Mouse (Mus musculus): ENCODE data around the gene Duxbl2. TPM values are rescaled to one million over a fixed set of nuclear protein-coding genes. Genes with fewer than 3 reads are reported as not detected.
"Not testable (repeated sequence)": the region's sequence is repeated elsewhere in the genome, so short reads cannot be mapped to it uniquely, and the experiment has no call there.

The Duxbl2 gene
- total RNA-seq (2022): under 1 TPM in 3 of 4 experiments, not detected in 1; 0.23 to 0.61 (median 0.50) TPM

- not testable (repeated sequence) for DNase-seq (ENCODE audit: low spot score in 2 of 2)
These were observed at the start of gene Duxbl2 for GRCm38 (mm10) chr14:26118150-26118549. Duxbl2 (plus strand) TSS chr14:26118349.

DNA sequence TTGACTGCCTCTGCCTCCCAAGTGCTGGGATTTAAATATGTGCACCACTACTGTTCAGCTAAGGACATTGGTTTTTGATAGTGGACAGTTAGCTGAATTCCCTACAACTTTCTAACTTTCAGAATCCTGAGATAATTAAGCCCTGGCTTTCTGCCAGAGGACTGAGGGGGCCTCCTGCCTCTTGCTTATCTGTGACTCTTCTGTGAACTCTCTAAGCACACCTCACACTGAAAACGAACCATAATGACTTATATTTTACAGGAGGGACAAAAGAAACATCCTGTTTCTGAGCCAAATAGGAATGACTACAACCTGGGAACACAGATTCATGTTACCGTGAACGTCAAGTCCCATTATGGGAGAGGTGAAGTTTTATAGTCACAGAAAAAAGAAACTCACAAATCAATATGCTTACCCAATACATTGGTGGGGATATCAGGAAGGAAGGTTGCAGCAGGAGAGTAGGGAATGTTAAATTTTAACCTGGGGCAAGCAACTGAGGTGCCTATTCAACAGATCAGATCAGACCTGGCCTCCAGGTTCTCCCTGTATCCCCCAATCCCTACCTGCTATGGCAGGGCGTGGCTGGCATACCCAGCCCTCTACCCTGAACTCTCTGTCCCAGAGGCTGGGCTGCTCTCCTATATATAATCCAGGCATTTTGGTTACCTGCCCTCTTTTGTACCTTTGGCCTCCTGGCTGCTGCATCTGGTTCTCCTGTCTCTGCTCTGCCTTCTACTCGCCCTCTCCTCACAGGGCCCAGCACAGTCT, 41.3 kb upstream of the Duxbl2 start:
- not testable (repeated sequence) for DNase-seq (ENCODE audit: low spot score in 2 of 2)

GRCm38 (mm10) chr14:26081216-26081615, 36.9 kb upstream of the Duxbl2 start, which contains the start of gene Cphx2:
Cphx2 (plus strand) TSS chr14:26081516.
- DNase-seq (ENCODE audit: low spot score in 2 of 2): not testable (repeated sequence)

DNA sequence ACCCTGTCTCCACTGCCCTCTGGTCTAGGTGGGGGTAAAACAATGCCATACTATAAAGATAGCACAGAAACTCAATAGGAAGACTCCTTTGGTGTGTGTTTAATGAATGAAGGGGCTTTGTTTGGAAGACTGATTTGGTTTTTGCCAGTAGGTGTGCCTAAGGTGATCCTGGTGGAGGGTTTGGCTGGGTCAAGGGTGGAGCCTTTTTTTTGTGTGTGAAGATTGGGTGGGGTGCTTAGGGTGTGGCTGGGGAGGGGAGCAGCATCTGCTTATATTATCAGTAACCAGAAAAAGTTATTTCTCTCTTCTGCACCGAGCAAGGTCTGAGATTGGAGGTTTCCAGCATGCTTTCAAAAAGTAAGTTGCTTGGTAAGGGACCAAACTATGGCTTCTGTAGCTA, 36.2 kb upstream of the Duxbl2 start, which contains the start of gene Cphx3:
TSS of gene Cphx3 (plus strand) at position 301 of the 400 bp plus-strand sequence.
- not testable (repeated sequence) for DNase-seq (ENCODE audit: low spot score in 2 of 2)

- not testable (repeated sequence) for DNase-seq (ENCODE audit: low spot score in 2 of 2)
These were observed 20.5 kb upstream of the Duxbl2 start for GRCm38 (mm10) chr14:26097622-26098021.

DNA sequence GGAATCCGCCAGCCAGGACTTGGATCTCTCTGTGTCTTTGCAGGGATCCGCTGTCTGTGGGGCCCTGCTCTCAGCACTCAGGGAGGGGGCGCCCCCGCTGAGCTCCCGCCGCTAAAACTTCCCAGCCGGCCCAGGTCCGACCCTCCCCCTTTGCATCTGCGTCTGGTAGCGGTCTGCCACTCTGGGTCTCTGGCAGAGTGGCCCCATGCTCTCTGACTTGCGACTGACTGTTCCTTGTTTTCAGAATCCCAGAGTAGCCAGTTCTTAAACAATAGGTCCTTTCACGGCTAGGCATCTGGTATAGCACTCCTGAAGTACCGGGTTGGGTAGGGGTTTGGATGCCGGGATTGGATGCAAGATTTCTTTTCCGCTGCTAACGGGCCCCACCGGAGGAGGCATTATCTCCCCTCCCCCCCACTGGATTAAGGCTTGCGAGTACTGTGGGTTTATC, 426 bp downstream of the Duxbl2 start:
- DNase-seq (ENCODE audit: low spot score in 2 of 2): not testable (repeated sequence)

GRCm38 (mm10) chr14:26119095-26119494, 946 bp downstream of the Duxbl2 start:
- not testable (repeated sequence) for DNase-seq (ENCODE audit: low spot score in 2 of 2)

- not testable (repeated sequence) for DNase-seq (ENCODE audit: low spot score in 2 of 2)
These were observed 28.9 kb downstream of the Duxbl2 start for GRCm38 (mm10) chr14:26147095-26147494.

GRCm38 (mm10) chr14:26156032-26156431, 37.9 kb downstream of the Duxbl2 start:
- DNase-seq (ENCODE audit: low spot score in 2 of 2): not testable (repeated sequence)

- not testable (repeated sequence) for DNase-seq (ENCODE audit: low spot score in 2 of 2)
These were observed 43.0 kb downstream of the Duxbl2 start for GRCm38 (mm10) chr14:26161156-26161555.

DNA sequence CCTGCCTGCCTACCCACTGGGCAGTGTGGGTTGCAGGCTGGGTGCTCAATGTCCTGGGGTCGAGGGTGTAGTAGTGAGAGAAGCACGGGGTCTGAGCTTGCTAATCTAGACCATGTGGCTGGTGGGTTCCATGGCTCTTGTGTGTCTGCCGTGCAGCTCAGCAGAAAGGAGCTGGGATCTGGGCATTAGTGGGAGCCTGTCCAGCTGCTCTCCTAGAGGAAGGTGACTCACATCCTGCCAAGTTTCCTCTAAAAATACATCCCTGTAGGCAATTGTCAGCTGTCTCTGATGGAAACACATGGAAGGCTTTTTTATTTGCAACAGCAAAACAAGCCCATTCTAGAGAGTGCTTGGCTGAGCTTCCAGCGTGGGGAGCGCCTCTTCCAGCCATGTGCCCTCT, 44.3 kb downstream of the Duxbl2 start:
- DNase-seq (ENCODE audit: low spot score in 2 of 2): not testable (repeated sequence)

DNA sequence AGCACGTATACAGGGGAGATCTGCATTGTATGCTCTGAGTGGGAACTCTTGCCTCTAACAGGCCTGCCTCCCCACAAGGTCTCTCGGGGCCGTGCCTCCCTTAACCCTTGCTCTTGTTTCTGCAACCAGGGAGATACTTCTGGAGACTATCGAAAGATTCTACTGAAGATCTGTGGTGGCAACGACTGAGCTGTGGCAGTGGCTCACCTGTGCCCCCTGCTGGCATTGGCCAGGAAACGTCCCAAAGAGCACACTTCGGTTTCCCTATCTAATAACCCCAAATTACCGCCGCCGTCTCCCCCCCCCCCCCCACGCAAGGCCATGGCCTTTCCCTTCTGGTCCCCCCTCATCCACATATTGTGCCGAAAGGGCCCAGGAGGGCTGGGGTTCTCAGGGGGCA, 47.1 kb downstream of the Duxbl2 start:
- DNase-seq (ENCODE audit: low spot score in 2 of 2): not testable (repeated sequence)

DNA sequence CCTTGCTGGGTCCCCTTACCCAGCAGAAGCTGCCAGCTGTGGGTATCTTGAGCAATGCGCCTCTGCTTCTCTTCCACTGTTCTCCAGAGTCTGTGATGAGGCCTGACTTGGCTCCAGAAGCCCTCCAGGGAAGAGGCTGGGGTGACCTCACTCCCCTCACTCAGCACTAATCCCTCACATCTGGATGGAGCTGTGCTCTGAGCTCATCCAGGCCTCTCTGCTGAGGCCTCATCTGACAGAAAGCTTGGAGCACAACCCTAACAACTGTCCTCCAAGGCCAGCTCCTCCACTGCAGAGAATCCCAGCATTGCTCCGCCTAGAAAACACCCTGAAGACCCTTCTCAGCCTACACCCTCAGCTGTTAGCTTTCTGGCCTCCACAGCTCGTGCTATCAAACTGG, 55.8 kb downstream of the Duxbl2 start:
- DNase-seq (ENCODE audit: low spot score in 2 of 2): not testable (repeated sequence)

GRCm38 (mm10) chr14:26175028-26175427, 56.9 kb downstream of the Duxbl2 start:
- DNase-seq (ENCODE audit: low spot score in 2 of 2): not testable (repeated sequence)

Other genes starting within 250 kb of the Duxbl2 start
- gene Plac9a, start 215.2 kb upstream of the Duxbl2 start, total RNA-seq (2022): 1 to 10 TPM in 1 of 4 experiments, not detected in 3; 1.7 TPM
- gene Tmem254a, start 190.7 kb upstream of the Duxbl2 start, total RNA-seq (2022): 10 to 100 TPM in 1 of 4 experiments, 1 to 10 TPM in 3; 3.1 to 10.7 (median 5.5) TPM
- gene Cphx1, start 180.0 kb upstream of the Duxbl2 start, total RNA-seq (2022): not detected
- under 1 TPM in 2 of 4 experiments, not detected in 2; 0.81 TPM for gene Duxbl1, start 139.8 kb upstream of the Duxbl2 start, total RNA-seq (2022)
- gene Gm9780, start 75.6 kb upstream of the Duxbl2 start, total RNA-seq (2022): 1 to 10 TPM; 2.2 to 6.2 (median 3.3) TPM
- 10 to 100 TPM; 18.3 to 32.3 (median 24.6) TPM for gene Tmem254c, start 51.0 kb upstream of the Duxbl2 start, total RNA-seq (2022)
- gene Cphx2, start 36.8 kb upstream of the Duxbl2 start, total RNA-seq (2022): not detected
- not detected for gene Cphx3, start 36.1 kb upstream of the Duxbl2 start, total RNA-seq (2022)
- gene Plac9b, start 64.1 kb downstream of the Duxbl2 start, total RNA-seq (2022): 10 to 100 TPM in 2 of 4 experiments, 1 to 10 TPM in 2; 8.5 to 10.7 (median 10.0) TPM
- 10 to 100 TPM in 2 of 4 experiments, 1 to 10 TPM in 2; 6.3 to 14.1 (median 10.8) TPM for gene Tmem254b, start 88.7 kb downstream of the Duxbl2 start, total RNA-seq (2022)
- gene Duxbl3, start 139.6 kb downstream of the Duxbl2 start, total RNA-seq (2022): 1 to 10 TPM in 3 of 4 experiments, under 1 TPM in 1; 0.42 to 1.7 (median 1.3) TPM

Data from left cerebral cortex, adult 8-10 months (tissue).